Mouse (Mus musculus): ENCODE measurements around the gene Klhdc8a.
"Not testable (repeated sequence)": the region's sequence is repeated elsewhere in the genome, so short reads cannot be mapped to it uniquely, and the experiment has no call there.

Gene Klhdc8a

DNA sequence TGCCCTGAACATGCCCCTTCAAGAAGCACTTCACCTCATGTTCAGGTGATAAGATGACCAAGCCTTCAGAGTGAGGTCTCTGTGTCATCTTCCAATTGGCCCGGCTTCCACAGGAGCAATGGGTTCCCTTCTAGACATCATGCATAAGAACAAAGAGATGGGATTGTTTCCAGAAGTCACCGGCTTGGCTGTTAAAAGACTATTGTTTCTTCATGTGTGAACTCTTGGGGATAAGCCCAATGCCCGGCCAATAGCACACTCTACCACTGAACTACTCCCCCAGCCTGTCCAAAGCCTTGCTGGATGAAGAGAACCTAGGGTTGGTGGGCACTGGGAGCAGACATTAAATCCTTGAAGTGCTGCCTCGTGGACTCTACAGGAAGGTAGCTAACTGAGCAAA lies 47.1 kb downstream of the Klhdc8a start:
- no peak for DNase-seq (ENCODE audit: low read depth)

DNA sequence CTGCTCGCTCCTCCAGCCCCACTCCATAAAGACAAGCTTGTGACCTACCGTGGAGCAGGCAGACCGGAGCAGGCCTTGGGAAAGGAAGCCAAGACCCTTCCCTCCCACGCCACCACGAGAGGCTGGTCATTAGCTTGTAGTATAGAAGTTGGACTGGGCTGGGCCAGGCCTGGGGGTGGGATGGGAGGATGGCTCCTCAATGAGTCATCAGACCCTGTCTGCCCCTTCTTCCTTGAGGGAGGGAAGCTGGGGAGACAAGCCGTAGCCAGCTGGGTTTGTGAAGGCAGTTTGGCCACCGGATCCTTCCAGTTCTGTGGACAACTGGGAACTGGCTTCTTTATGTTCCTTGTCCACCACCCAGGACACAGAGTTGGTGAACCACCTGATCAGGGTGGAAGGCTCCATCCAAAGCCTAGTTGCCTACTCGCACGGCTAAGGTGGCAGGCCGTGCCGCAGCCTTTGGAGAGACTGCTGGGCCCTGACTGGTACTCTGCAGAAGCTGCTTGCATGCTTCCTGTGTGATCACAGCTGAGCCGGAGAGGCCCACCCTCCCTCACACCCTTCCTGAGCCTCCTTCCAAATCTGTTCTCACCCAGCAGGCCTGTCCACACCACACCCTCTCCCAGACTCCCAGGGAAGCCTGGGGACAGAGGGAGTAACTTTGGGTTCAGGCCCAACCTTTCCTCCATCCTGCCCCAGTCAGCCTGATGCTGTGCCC lies 47.9 kb downstream of the Klhdc8a start:
- no peak for DNase-seq (ENCODE audit: low read depth)

DNA sequence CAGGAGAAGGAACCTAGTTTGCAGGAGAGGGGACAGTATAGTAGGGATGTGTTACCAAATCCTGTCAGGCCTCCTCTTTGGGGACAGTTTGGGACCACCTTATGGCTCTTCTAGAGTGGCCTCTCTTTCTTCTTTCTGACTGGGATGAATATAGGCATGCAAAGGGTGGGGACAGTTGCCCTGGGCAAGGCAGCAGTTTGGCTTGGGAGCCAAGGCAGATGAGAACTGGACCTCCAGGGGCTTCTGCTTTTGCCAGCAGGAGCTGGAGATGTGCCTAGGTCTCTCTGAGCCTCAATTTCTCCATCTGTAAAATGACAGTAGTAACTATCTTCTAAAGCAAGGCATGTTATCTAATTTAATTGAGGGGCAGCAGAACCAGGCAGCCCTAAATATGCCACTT lies 48.5 kb downstream of the Klhdc8a start:
- no peak for DNase-seq (ENCODE audit: low read depth)

DNA sequence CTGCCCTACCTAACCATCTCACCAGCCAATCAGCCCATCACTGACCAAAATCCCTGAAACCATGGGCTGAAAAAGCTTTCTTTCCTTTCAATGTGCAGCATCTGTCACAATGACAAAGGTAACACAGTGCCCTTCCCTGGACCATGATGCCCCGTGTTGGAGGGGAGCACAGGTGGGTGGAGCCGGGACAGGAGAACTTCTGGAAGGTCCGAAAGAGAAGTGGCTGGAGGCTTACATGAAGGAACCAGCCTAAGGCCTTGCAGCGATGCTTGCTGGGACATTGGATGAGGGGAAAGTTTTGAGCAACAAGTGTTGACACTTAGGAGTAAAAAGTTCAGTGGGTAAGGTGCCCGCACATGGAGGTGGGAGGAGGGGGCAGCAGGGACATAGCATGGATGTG lies 50.0 kb downstream of the Klhdc8a start:
- DNase-seq (ENCODE audit: low read depth): no peak

DNA sequence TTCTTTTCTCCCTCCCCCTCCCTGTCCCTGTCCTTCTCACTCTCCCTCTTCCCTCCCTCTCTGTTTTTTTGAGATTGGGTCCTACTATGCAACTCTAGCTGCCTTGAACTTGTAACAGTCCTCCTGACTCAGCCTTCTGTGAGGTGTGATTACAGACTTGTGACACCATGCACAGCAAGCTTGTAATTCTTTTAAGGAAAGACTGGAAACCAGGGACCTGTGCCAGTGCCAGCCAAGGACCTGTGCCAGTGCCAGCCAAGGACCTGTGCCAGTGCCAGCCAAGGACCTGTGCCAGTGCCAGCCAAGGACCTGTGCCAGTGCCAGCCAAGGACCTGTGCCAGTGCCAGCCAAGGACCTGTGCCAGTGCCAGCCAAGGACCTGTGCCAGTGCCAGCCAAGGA lies 50.6 kb downstream of the Klhdc8a start:
- DNase-seq (ENCODE audit: low read depth): not testable (repeated sequence)

DNA sequence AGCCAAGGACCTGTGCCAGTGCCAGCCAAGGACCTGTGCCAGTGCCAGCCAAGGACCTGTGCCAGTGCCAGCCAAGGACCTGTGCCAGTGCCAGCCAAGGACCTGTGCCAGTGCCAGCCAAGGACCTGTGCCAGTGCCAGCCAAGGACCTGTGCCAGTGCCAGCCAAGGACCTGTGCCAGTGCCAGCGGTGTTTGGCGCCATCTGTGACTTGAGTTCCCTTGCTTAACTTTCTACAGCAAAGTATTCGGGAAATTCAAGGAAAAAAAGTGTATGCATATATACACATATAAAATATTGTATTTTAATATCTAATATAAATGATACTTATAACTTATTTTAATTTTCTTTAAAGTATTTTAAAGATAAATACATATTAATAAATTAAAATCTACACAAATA lies 51.2 kb downstream of the Klhdc8a start:
- not testable (repeated sequence) for DNase-seq (ENCODE audit: low read depth)

DNA sequence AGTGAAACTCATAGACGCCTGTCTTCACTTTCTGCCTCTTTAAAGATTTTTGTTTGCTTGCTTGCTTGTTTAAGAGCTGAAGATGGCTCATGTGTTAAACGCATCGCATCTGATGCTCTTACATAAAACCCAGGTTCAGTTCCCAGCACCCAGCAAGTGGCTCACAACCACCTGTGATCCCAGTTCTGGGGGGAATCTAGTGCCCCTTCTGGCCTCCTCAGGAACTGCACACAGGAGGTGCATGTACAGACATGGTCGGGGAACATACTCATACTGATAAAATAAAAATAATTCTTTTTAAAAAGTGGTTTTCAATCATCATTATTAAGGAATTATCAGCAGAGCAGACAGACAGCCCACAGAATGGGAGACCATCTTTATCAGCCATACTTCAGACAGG lies 52.6 kb downstream of the Klhdc8a start:
- no peak for DNase-seq (ENCODE audit: low read depth)

DNA sequence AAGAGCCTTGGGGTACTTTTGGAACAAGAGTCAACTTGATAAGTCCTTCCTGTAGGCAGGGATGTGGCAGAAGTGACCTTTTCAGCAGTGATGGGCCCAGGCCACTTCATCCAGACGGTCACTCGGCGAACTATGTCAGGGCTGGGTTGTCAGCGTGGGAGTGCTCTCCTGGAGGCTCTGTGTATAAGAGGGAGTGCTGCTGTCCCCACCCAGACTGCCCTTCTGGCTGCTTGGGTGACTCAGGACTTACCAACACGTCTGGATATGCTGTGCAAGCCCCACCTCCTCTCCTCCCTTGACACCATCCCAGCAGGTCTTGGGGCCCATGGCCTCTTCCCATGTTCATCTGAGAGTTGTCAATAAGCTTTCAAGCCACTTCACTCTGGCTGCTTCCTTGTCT lies 55.0 kb downstream of the Klhdc8a start:
- no peak for DNase-seq (ENCODE audit: low read depth)

DNA sequence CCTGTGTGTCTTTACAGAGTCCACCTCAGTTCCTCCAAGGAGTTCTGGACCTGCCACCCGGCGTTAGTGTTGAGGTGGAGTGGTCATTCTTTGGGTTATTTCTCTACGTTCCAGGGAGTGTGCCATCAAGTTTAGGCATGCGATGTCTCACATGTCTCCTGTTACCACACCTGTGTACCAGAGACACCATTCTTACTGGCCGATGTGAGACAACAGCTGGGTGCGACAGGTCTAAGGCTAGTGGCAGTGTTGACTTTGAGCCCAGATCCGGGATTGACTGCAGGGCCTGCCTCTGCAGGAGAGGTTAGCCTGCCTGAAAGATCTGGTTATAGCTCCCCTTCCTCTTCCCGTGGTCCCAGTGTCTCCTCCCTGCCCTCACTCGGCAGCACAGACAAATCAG lies 55.8 kb downstream of the Klhdc8a start:
- no peak for DNase-seq (ENCODE audit: low read depth)

DNA sequence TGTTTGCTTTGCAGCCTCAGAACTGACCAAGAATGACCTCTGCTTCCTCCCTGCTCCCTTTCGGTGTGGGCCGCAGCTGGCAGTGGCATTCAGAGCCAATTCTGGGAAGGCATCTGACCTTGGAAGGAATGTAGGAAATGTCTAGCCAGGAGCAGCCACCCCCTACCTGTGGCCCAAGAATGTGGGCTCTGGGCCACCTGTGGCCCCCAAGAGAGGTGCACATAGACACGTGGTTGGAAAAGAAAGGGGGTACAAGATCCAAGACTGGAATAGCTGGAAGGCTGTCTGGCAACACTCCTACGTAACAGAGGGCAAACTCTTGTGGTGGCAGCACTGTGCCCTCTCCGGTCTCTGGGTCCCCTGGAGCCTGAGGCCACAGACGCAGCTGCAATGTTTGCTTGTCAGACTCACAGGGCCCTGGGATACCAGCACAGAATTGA lies 56.8 kb downstream of the Klhdc8a start:
- no peak for DNase-seq (ENCODE audit: low read depth)

DNA sequence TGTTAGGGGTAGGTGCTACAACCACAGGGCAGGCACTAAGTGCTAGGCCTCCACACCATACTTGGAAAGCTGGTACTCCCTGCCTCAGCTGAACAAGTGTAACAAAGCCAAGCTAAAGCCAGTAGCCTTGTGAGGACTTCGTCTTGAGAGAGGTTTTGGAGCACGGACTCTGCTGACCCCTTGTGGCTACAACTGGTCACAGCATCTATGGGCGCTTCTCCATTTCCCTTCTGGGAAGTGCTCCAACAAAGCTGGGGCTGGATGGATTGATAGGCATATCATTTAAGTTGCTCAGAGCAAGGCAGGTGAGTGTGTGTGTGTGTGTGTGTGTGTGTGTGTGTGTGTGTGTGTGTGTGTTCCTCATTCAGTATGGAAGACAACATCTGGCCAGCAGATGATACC lies 57.4 kb downstream of the Klhdc8a start:
- DNase-seq (ENCODE audit: low read depth): peak; percentile 79

DNA sequence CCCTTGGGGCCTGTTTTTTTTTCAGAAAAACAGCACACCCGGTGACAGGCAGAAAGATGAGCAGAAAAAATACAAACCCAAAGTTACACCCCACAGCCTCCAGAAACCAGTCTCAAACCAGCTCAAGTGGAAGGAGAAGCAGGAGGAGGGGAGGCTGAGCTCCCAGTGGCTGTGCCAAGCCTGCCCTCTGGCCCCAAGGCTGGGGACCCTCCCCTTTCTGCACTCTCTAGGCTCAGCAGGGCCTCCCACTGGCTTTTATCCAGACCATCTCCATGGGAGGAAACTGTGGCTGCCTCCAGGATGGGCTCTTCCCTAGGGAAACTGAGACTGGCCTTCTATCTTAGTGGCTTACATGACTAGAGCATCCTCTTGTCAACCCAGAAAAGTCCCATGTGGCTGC lies 58.4 kb downstream of the Klhdc8a start:
- no peak for DNase-seq (ENCODE audit: low read depth)

Measured in c-Kit-positive CD71-negative TER-119-negative erythroid progenitor cells, embryonic 14.5 days (primary cell).